Mouse (Mus musculus) cerebellum, adult 11 months (tissue): ENCODE data around the gene Xirp2.
A peak's percentile ranks its signal among the peaks of the same experiment; 100 is the strongest.
"Not testable (repeated sequence)": the region's sequence is repeated elsewhere in the genome, so short reads cannot be mapped to it uniquely, and the experiment has no call there.

Source experiments
- DNase-seq: peaks from one replicate; pipeline ENCODE4 v3.0.0; 2022

Gene Xirp2

DNA sequence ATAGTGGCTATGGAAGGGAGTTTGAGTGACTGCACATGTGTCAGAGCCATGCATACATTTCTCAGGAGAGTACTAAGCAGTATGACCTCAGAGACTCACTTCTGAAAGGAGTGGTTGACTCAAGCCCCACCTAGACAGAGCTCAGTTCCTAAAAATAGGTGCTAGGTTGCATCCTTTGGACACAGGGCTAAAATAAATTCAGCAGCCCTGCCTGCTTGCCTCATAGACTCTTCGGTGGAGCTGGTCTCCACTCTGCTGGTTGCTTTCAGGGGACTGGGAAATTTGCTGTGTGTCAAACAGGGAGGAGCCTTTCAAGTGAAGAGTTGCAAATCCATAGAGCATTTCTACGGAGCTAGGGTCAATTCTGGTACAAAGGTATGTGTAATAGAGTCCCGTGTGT lies at the start of gene Xirp2:
Gene Xirp2, plus strand, starts transcription at position 223 of the 400 bp plus-strand sequence.
- DNase-seq, result no peak

GRCm38 (mm10) chr2:67413425-67413824 lies 32.4 kb upstream of the Xirp2 start, which contains the start of gene Gm21830:
Gm21830 (plus strand) TSS chr2:67413725.
- DNase-seq, result not testable (repeated sequence)

DNA sequence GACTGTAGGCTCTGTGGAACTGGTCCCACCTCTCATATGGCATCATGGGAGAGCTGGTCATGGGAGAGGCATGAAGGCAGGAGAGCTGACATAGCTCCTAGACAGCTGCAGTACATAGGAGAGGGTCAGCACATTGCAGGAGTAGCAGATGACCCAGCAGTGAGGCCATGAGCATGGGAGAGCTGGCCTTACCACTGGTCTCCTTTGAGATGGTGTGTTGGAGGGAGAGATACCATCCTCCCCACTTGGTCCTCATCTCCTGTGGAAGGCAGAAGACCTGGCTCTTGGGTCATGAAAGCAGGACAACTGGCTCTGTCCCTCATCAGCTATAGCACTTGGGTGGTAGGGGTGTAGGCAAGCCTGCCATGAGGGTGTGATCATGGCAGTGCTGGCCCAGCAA lies 24.9 kb upstream of the Xirp2 start:
- DNase-seq, result no peak

GRCm38 (mm10) chr2:67422799-67423198 lies 23.0 kb upstream of the Xirp2 start:
- DNase-seq, result no peak

GRCm38 (mm10) chr2:67433081-67433480 lies 12.7 kb upstream of the Xirp2 start, which contains the start of gene Gm26727:
Gm26727 (minus strand) TSS chr2:67433181.
- DNase-seq, result no peak

GRCm38 (mm10) chr2:67438309-67438708 lies 7.5 kb upstream of the Xirp2 start:
- DNase-seq, result no peak

- DNase-seq, result no peak
These were observed 970 bp downstream of the Xirp2 start for GRCm38 (mm10) chr2:67446772-67447171.

DNA sequence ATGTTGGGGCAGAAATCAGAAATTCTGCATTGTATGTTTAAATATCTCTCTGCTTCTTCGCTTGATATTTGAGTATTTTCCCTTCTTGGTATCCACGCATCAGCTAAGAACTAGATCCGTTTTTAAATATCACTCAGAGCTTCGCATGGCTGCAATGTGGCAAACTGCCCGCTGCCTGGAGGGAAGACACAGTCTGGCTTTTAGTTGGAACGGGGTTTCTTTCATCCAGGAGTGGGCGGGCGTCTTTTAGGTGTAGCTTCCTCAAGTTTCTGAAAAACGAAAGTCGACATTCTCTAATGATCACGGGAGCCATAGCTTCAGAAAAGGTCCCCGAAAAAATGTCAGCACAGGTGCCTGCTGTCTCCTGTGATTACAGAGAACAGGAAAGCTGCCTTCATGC lies 1.4 kb downstream of the Xirp2 start:
- peak; percentile 1 for DNase-seq

- no peak for DNase-seq
These were observed 15.1 kb downstream of the Xirp2 start for GRCm38 (mm10) chr2:67460857-67461256.

DNA sequence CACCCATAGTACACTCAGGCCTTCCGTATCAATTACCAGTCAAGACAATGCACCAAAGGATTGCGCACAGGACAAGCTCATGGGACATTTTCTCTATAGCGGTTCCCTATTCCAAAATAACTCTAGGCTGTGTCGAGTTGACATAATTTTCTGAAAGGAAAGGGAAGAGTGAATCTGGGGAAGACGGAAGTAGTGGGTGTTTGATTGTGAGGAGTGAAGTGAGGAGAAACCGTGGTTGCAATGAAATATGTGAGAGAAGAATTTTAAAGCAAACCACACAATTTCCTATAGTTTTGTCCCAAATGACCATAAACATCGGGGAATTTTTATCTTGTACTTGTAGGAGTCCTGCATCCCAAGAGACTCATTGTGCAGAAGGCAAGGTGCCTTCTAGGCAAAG lies 21.2 kb downstream of the Xirp2 start:
- DNase-seq, result no peak

- DNase-seq, result not testable (repeated sequence)
These were observed 24.2 kb downstream of the Xirp2 start for GRCm38 (mm10) chr2:67470030-67470429.

- peak; percentile 8 for DNase-seq
These were observed 32.0 kb downstream of the Xirp2 start for GRCm38 (mm10) chr2:67477753-67478152.

DNA sequence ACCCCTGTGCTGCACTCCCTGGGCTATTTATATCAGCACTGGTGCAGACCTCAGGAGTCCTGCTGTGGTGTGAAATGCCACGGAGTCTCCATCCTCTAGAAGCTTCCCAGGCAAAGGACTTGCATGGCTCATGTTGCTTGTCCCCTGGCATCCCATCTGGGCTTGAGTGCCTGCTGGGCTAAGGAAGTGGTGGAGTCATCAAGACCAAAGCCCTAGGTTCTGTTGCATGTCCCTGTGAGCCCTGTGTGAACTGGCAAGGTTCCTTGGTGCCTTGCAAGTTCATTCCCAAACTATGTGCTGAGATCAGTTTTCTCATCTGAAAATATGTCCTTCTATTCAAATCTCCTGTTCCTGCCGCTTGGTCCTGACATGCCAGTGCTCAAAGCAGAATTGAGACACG lies 35.2 kb downstream of the Xirp2 start:
- DNase-seq, result no peak

DNA sequence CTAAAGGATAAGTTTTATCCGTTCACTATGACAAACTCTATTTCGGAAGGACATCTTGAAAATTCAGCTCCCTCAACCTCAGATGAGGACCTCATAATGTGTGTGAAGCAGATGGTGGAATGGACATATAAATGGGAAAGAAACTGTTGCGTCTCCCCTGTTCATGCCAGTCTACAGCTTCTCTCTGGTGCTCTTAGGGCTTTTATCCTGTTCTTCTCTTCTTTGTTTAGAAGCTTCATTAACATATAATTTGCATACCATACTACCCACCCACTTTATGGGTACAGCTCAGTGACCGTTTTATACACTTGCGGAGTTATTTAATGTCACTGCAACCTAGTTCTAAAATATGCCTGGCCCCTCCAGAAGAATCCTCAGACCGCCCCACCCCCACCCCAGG lies 40.9 kb downstream of the Xirp2 start:
- no peak for DNase-seq

DNA sequence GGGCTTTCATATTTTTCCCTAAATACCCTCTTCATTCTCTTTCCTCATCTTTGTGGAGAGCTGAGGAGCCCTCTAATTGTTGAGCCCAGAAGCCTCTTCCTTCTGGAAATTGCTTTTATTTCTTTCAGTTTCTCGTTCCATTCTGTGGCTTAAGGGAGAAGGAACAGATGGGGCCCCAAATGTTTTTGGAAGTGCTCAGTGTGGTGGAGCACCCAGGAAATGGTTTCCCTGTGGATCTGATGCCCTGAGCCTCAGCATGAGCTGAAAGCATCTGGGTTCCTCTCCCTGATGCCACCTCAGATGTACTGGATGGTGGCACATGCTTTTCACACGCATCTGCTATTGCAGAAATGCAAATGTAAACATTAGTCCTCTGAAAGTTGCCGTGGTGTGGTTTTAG lies 41.4 kb downstream of the Xirp2 start:
- no peak for DNase-seq

DNA sequence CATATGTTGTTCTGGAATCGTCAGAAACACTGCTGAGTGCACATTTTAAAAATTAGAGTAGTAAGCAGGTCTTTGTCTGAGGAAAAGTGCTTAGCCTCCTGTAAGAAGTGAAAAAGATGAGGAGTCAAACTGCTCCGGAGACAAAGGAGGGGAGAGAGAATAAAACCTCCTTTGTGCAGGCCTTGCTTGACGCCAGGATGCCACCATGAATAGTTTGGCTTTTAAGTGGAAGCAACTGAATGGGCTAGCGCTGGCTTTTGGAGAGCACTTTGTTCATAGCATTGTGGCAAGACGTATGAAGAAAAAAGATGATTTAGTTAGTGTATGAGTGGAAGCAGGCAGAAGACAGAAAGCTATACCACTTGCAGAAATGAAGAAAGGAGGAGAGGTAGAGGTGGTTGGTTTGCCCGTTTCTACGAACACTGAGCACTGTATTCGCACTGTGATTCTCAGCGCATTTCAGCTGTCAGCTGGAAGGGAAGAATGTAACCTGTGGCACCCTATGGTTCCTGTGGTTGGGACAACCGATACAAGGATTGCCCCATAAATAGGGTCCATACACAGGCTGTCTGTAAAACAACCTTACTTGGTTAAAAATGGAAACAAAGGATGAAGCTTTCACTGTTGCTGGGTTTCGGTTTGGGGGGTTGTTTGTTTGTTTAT lies 42.8 kb downstream of the Xirp2 start:
- DNase-seq, result no peak

DNA sequence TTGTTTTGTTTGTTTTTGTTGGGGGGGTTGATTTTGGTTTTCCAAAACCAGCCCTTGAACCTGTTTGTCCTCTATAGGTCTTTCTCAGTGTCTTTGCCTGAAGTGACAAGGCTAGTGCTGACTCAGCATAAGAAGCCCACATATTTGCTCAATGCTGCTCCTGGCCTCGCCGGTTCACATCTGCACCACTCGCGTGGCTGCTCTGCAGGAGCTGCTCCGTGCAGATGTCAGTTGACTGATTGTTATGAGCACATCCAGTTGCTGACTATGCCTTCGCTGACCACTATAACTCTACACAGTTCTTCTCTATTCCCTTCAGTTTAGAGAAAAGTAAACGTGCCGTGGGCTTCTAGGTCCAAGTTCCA lies 43.3 kb downstream of the Xirp2 start:
- no peak for DNase-seq

DNA sequence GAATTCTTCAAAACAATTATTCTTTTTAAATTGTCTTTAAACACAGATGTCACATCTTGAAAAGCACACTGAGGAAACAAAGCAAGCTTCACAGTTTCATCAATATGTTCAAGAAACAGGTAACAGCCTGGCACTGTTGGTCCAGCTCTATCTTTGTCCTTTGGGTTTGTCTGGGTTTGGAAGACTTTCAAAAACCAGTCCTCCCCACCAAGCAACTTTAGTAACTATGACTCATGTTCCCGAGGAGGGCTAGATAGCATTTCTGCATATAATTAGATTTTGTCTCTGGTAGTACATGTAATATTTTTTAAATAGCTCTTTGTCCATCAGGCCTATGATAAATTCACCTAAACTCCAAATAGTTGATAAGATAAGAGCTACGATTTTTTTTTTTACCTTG lies 59.7 kb downstream of the Xirp2 start:
- no peak for DNase-seq

GRCm38 (mm10) chr2:67516405-67516804 lies 70.6 kb downstream of the Xirp2 start:
- DNase-seq, result no peak

- DNase-seq, result no peak
These were observed 89.5 kb downstream of the Xirp2 start for GRCm38 (mm10) chr2:67535347-67535746.

DNA sequence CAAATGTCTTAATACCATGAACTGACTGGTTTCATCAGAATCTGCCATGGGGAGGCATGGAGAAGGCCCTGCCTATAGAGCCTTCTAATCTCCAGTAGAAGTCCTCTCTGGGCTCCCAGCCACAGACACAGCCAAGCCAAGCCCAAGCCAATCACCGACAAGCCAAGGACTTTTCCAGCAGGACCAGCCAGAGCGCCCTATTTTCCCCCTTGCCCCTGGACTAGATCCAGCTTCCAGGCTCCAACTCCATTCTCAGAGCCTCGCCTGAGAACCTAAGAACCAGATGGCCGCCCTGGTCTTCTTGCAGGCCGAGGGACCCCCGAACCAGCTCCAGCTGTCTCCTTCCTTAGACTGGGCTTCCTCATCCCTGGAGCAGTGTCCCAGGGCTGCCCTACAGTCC lies 93.6 kb downstream of the Xirp2 start:
- DNase-seq, result no peak

DNA sequence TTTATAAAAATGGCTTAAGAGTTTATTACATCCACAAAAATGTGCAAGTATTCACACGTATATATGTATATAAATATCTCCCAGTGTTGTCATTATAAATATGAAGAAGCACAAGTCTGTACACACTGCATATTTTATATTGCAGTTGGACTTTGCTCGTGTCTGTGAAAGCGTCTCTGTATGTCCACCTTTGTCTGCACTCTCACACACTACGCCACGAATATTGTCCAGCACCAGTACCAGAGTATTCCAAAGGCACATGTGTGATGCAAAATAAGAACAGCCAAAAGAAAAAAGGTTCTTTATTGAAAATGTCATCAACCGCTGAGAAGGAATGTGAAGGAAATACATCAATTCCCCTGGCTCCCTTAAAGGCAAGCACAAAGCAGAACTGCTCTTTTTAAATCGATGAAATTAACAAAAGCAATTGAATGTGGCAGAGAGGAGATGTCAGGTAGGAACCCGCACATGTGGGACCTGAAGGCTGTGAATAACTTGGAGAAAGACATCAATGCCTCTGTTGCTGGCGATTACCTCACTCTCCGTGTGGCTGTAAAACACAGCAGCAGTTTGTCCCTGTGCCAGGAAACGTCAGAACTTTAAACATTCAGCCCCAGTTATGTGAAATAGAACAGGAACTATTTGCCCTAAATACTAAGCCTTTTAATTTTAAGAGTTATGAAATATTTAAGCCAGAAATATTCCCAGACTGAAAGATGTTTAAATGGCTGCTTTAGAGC lies 96.3 kb downstream of the Xirp2 start:
- no peak for DNase-seq

DNA sequence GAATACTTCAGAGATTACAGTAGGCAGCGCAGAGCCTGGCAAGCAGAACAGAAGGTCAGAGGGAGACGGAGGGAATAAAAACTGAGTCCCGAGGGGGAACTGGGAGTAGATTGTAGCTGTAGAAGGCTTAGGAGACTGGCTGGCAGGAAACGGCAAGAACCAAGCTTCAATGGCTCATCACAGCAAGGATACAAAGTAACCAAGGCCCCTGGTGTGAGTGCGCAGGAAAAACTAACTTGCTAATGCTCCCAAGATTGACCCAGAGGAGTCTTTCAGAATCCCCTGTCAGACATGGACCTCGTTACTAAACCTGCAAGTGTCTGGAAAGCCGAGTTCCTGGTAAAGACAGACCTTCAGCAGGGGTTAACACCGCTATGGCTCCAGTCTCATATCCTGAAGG lies 98.6 kb downstream of the Xirp2 start:
- no peak for DNase-seq

- DNase-seq, result peak; percentile 66
These were observed 119.2 kb downstream of the Xirp2 start for GRCm38 (mm10) chr2:67564851-67565479.
